Mouse (Mus musculus): ENCODE results near the gene Rlim.

DNA sequence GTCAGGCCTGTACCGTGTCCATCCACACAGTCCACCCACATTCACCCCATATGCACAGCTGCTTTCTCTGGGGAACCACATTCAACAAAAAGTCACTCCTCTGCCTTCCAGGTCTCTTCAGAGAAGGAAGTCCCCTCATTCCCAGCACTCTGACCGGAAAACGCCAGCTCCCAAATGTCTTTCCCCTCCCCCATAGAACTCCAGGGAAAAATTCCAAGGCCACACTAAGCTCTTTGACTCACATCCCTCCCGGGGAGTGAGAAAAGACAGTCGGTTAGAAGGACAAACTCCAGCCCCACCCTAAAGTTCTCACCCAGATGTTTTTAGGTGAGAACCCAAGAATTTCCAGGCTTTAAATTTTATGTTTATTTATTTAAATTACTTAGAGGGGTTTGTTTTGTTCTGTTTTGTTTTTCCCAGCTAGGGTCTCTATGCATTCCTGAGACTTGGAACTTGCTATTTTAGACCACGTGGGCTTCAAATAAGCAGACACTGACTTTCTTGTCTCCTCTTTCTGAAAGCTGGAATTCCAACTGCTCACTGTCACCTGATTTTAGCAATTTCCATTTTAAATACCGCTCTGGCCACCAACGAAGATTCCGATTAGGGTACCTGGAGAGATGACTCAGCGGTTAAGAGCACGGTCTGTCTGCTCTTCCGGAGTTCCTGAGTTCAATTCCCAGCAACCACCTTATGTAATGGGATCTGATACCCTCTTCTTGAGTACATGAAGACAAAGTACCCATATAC, 6.3 kb upstream of the Rlim start:
- TF ChIP-seq CTCF (IDR thresholded peaks at IDR 0.05; ENCODE audit: control insufficient read depth, insufficient read depth, insufficient replicate concordance, low read depth, low read length) (no peak), POLR2A (IDR thresholded peaks at IDR 0.05; ENCODE audit: control insufficient read depth, low read depth, low read length) (no peak)

Data from testis, adult 2 months (tissue).